Mouse (Mus musculus): Measurements from ENCODE around the gene B3galt5.
A peak's percentile ranks its signal among the peaks of the same experiment; 100 is the strongest.

B3galt5 gene

DNA sequence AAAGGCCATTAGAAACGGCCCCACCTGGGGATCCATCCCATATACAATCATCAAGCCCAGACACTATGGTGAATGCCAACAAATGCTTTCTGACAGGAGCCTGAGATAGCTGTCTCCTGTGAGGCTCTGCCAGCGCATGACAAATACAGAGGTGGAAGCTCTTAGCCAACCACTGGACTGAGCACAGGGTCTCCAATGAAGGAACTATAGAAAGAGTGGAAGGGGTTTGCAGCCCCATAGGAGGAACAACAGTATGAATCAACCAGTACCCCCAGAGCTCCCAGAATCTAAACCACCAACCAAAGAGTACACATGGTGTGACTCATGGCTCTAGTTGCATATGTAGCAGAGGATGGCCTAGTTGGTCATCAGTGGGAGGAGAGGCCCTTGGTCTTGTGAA is 36.1 kb downstream of the B3galt5 start:
- DNase-seq = no peak

DNA sequence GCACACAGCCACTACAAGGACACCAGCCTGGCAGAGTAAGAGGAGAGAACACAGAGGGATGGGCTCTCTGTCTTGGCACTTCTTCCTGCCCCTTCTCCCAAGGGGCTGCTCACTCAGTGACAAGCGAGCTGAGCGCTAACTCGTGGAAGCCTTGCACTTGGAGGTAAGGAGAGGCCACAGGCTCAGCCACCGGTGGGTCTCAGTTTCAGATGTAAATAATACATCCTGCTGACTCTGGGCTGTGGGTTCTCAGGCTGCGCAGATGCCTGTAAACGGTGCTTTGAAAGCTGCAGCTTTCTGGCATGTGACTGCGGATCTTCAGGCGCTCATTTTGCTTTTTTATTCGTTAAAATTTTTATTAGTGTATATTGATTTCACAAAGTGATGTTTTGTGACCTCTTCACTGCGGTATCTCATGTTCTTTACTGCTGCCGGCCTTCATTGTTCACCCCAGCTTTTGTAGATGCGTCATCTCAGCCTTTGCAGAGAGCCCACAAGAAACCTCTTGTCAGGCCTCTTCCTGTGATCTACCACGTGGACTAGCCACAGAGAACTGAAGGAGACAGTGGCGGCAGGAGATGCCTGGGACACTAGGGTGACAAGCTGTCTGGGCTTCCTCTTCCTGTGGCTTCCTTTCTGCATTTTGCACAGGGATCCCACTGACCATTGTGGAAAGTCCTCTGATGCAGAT is 37.5 kb downstream of the B3galt5 start:
- DNase-seq = no peak

GRCm38 (mm10) chr16:96276596-96276995 is 41.0 kb downstream of the B3galt5 start:
- DNase-seq = no peak

DNA sequence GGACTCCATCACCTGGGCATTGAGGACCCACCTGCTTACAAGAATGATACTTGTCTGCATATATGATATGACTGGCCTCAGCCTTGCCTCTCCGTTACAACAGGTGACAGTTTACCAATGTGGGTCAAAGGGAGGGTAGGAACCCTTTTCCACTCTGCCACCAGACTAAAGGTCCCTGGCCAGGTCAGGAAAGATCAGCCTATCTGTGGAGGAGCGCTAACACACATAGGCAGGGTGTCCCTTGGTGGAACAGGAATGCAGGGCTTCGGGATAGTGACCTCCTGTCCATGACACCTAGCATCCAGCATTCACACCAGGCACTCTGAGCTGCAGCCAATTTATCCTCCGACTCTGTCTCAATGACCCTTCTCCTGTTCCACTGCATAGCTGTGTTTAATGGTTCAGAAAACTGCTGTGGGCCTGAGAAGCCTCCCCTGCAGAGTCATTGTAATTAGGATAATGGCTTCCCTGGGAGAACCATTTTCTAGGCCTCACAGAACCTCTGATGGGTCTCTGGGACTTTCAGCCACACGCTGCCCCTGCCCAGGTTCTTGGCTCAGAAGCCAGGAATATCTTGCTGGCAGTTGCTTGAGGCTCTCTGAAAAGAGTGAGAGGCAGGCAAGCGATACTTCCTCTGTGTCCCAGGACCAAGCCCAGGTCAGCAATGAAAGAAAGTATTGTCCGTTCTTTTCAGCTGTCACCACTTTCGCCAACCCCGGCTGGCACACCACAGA is 43.1 kb downstream of the B3galt5 start:
- DNase-seq = peak; percentile 51 to 66

GRCm38 (mm10) chr16:96280719-96281605 is 45.4 kb downstream of the B3galt5 start:
- peak; percentile 38 to 46 for DNase-seq

DNA sequence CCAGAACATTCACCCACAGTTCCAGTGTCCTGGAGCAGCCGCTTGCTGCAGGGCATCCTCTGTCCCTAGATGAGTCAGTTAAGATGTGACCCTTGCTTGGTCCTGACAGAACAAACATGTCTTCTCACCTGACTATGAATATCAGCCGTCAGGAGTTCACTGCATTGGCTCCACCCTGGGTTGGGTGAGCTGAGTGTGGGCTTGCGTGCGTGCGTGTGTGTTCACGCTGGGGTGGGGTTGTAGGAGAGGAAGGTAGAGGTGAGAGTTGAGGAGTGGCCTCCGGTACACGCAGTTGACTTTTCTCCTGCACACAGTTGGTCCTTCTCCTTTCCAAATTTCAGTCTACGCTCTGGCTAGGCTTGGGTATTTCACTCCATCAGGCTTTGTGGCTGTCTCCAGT is 47.0 kb downstream of the B3galt5 start:
- no peak for DNase-seq

GRCm38 (mm10) chr16:96291885-96292284 is 56.3 kb downstream of the B3galt5 start:
- no peak for DNase-seq

DNA sequence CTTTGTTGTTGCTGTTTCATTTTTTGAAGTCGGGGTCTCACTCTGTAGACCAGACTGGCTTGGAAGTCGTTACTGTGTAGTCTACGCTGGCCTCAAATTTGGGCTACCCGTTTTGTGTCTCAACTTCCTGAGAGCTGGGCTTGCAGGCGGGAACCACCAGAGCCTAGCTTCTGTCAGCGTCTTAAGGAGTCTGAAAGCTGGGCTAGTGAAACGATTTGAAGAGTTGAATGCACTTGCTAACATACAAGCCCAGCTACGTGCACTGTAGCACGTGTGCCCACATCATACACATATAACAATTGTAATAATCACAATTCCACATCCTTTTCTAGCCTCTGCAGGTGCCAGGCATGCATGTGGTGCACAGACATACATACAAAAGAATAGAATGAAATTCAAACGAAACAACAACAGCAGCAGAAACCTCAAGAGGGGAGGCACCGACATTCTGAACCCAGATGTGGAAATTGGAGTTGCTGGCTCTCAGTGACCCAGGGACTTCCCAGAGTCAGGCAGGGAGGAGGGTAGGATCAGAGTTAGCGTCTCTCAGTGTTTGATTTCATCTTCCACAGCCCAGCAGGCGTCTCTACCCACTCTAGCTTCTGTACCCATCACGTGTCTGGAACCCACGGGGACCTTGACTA is 57.1 kb downstream of the B3galt5 start:
- DNase-seq = no peak

DNA sequence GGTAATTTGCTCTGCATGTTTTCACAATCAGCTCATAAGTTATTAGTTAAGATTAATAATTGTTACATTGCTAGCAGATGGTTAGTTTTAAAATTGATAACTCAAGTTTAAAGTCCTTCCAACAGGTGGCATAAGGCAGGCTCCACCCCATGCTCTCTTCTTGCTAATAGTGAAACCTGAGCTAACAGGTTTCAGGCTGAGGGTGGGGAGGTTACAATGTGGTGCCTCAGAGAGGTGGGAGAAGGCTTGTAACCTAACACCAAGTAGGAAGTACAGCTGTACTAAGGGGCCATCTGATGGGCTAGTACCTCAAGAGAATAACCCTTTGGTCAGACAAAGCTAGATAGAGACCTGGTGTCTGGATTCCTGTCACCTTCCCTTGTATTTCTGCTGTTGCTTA is 62.5 kb downstream of the B3galt5 start:
- no peak for DNase-seq

DNA sequence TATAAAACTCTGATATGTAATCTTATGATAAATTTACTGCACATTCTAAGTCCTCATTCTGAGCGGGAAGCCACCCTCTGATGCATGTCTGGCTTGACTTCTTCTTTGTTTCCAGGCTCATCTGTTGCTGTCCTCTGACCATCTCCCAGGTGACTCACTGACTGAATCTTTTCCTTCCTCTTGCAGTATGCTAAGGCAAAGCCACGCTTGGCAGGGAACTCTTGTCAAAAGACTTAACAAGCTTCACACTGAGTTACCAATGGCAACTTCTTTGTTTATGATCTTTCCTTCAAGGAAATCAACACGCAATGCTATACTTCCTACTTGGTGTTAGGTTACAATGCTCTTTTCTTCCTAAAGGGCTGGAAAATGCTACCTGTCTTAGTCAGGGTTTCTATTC is 63.0 kb downstream of the B3galt5 start:
- DNase-seq = no peak

DNA sequence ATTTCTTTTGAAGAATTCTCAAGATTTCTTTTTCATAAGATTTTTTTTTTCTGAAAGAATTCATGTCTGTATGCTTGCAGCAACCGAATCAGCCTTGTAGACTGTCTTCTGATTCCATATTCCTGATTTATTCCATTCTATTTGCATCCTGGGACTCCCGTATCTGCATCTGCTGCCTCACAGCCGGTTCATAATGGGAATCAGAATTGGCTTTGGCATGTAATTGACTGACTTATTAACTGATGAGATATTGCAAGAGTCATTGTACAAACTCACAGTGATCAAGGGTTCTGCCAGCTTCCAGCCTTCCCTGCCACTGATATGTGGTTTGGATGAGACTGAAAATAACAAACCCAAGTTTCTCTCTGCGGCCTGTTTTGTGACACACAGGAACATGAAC is 67.8 kb downstream of the B3galt5 start:
- DNase-seq = no peak

GRCm38 (mm10) chr16:96304438-96304837 is 68.8 kb downstream of the B3galt5 start:
- no peak for DNase-seq

- no peak for DNase-seq
Measured at GRCm38 (mm10) chr16:96306905-96307304, 71.3 kb downstream of the B3galt5 start.

DNA sequence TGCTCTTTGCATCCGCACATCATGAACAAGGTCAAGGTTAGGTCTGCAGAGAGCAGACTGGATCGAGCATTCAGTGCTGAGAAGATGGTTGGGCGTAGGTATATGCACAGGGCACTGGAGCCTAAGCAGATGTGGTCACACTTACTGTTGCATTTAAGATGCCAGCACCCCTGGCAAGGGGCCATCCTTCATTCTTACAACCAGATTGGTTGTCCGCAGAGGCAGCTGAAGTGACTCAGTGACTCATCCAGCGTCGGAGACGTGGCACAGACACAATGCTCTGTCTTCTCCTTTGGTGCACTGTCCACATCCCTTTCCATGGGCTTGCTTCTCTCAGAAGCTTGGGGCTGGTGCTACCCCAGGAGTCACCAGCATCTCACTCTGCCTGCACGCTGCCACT is 82.2 kb downstream of the B3galt5 start:
- no peak for DNase-seq

- DNase-seq = peak; percentile 29 to 58
Measured at GRCm38 (mm10) chr16:96322739-96323138, 87.1 kb downstream of the B3galt5 start.

- peak; percentile 71 to 80 for DNase-seq
Measured at GRCm38 (mm10) chr16:96323166-96323565, 87.6 kb downstream of the B3galt5 start.

DNA sequence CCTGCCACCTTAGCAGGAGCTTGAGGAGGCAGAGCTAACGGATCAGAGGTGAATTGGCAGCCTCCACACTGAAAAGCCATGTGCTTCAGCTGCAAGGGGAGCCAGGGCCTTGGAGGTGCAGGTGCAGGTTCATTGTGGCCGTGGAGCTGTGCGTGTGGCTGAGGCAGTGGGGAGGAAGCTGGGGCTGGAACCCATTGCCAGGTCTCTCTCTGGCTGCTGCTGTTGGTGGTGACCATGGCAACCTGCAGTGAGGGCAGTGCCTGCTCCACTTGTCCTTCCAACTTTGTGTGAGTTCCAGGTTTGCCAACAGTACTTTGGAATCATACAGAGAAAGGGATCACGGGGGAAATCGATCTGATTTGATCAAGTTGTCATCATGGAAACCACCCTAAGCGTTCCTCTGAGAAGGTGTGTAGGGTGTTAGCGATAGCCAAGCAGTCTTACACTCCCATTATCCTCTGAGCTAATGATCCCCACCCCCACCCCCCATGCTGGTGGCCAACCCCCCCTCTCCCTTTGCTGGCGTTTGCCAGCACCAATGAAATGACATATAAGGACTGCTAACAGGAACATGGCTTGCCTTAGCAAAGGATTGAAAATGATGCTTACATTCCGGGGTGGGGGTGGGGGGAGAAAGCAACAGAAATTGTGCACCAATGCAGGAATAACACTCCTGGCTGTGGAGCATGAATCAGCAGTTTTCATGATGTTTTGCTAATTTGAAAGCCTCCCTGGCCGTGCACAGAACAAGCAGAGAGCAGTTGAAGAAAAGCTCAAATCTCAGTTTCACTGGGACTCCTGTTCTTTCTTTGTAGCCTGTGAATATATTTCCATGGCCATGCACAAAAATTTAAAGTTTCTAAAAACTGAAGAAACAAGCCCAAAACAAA is 90.8 kb downstream of the B3galt5 start:
- peak; percentile 71 for DNase-seq

DNA sequence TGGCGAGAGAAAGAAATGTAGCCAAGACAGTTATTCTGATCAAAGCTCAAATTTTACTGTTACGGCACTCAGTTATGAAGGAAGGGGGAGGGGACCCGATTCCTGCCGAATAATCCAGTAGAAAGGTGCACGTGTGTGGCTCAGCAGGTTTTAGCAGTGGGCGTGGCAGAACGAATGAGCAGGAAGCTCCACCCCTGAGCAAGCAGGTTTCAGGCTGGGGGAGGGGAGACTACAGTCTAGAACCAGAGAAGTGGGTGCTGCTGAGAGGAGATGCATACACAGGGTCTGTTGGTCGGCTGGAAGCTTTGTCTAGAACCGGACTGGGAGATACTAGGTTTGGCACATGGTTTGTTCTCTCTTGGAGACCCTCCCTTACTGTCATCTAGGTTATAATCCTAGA is 91.7 kb downstream of the B3galt5 start:
- DNase-seq = peak; percentile 64 to 76

DNA sequence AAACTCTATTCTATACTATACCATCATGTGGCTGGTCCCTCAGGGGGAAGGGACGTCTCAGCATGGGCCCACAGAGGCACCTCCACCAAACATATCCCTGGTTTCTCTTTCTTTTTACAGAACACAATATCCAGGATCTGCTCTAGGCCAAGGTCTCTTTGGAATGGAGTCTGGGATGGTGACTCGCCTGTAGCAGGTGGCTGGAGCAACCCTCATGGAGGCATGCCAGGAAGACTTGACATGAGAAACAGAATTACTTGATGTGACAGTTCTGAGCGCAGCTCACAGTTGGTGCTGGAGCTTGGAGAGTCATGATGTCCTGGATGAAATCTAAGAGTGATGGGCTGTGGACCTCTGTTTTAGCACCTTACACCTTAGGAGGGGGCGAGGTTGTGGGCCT is 104.0 kb downstream of the B3galt5 start:
- DNase-seq = no peak

GRCm38 (mm10) chr16:96341269-96341668 is 105.7 kb downstream of the B3galt5 start:
- peak in 1 of 2 experiments; percentile 55 for DNase-seq

DNA sequence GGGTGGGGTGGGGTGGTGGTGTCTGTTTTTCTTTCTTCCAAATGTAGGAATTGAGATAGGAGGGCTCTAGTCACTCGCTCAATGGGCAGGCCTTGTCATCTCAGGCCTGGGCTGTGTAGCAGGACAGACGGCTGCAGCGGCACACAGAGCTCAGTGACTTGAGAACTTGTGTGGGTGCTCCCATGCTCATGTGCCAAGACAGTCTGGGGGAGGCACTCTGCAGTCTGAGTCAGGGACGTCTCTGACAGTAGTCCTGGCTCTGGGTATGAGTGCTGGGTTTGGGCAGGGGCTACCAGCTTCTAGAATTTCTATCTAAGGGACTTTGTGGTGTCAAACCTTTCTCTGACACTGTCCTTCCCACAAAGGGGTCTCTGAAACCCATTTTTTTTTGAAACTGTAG is 106.3 kb downstream of the B3galt5 start:
- no peak for DNase-seq

DNA sequence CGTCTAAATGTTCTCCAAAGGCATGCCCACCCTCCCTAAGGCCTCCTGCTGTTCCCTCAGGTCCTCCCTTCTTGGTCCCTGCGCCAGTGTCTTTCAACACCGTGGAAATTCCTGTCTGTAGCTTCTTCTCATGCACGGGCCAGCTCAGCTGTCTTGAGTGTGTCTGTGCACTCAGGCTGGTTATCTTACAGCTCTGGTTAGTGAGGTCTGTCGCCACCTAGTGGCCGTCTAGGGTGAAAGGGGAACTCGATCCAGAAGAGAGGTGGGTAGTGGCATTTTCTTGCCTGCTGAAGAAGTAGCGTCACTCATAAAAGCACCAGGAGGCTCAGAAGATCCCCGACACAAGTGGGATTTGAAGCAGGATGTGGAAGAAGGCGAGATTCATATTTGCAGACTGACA is 109.5 kb downstream of the B3galt5 start:
- DNase-seq = peak; percentile 57 to 80

Data from kidney, adult 8-10 months (tissue).